9 mouse cellular contexts compared by ENCODE assay signal in the genomic region with DNA sequence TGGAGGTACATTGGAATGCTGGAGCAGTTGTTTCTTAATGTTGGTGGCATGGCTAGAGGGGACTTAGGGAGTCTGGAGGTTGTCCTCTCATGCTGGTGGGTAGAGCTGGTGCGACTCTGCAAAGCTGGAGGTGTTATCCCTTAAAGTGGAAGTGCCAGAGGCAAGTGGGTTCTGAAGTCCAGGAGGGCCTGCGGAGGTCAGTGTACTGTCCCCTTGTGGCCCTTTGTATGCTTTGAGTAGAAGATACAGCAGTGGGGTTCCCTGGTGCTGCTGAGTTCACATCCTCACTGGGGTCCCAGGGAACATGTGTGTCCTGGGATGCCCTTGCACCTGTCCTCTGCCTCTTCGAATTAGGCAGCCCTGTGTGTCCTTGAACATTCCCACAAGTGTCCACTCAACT. TPM values are rescaled to one million over a fixed set of nuclear protein-coding genes. Genes with fewer than 3 reads are reported as not detected.
DNase-seq lines count a peak whose midpoint lies in the region; ATAC-seq and TF ChIP-seq lines count a peak whose summit lies in the region.
"Had no signal": no experiment of that assay in that cellular context is flagged by ENCODE, and none has a peak within 500 bp of the region (broad histone marks: within the 10 kb centered on the region; RNA-seq: fewer than 3 reads in every experiment).

No protein-coding gene starts in this region.

- H3K27ac ChIP-seq in hindbrain, embryonic 10.5 days = peak overlapping the region; percentile 97
- H3K27ac ChIP-seq in macrophage = peak overlapping the region; percentile 55

- 36% methylated on average over 3 of the region's 3 CpGs for WGBS in hindbrain, embryonic 10.5 days
- WGBS in macrophage (ENCODE audit: missing documents) = 40% methylated on average over 3 of the region's 3 CpGs

- peak overlapping the region; percentile 92 for H3K4me3 ChIP-seq in G1E (ENCODE audit: low read depth, low read length)
- H3K4me3 ChIP-seq in hindbrain, embryonic 10.5 days = peak overlapping the region; percentile 91
- peak overlapping the region; percentile 79 for H3K4me3 ChIP-seq in macrophage (ENCODE audit: inconsistent target)

- no peaks in the 10 kb centered on the region for H3K27me3 ChIP-seq in G1E (ENCODE audit: insufficient read depth, low read length)
- H3K27me3 ChIP-seq in hindbrain, embryonic 10.5 days (ENCODE audit: insufficient read depth, poor library complexity, severe bottlenecking) = no peaks in the 10 kb centered on the region

- H3K4me1 ChIP-seq in G1E (ENCODE audit: insufficient read depth, low read depth, low read length) = peaks cover 76% of the 10 kb centered on the region
- H3K4me1 ChIP-seq in hindbrain, embryonic 10.5 days (replicated peaks) = peaks cover 74% of the 10 kb centered on the region

- TF ChIP-seq CTCF in G1E (IDR thresholded peaks at IDR 0.05; ENCODE audit: low read depth, low read length) = no peak

- H3K9me3 ChIP-seq in G1E (replicated peaks) = no peaks in the 10 kb centered on the region
- H3K9me3 ChIP-seq in hindbrain, embryonic 10.5 days = no peaks in the 10 kb centered on the region

- peaks cover 49% of the 10 kb centered on the region for H3K36me3 ChIP-seq in G1E (replicated peaks)
- no peaks in the 10 kb centered on the region for H3K36me3 ChIP-seq in hindbrain, embryonic 10.5 days
- no peaks in the 10 kb centered on the region for H3K36me3 ChIP-seq in macrophage (ENCODE audit: inconsistent target)

- ATAC-seq in G1E (ENCODE audit: extremely low read depth, insufficient number of reproducible peaks, low FRiP score, poor library complexity, severe bottlenecking) = no peak

- peak; percentile 91 for DNase-seq in heart, adult 11 months
- no peak for DNase-seq in heart, adult 8-10 months (ENCODE audit: low spot score)
- DNase-seq in G1E (ENCODE audit: low spot score) (no peak), adipocyte (ENCODE audit: low spot score) (no peak)
- no peak for DNase-seq in hindbrain, embryonic 10.5 days (ENCODE audit: low spot score)
- DNase-seq in cerebellum, adult 9-11 months = no peak
- no peak for DNase-seq in thymus, postnatal 36 days
- DNase-seq: gastrocnemius, postnatal 10 days had no signal

- H3K79me2 ChIP-seq in macrophage (ENCODE audit: inconsistent target) = peaks cover 57% of the 10 kb centered on the region

RNA-seq across cellular contexts. Expression of a gene that starts 1.1 kb away (rescaled TPM):
- total RNA-seq in heart, adult 8-10 months (2022) = 10 to 100 TPM; 13.3 to 24.1 (median 19.8) TPM
- total RNA-seq in G1E (2014; fragmentation: Nextera tagmentation) (95.3 and 105 TPM in 2 replicates), G1E (2017) (8.7 and 9.0 TPM in 2 replicates)
- polyA plus RNA-seq in G1E (2012) (118 and 121 TPM in 2 replicates), macrophage (2018) (14.1 to 16.7 TPM (median 15.1 TPM) in 3 replicates)
- polyA plus RNA-seq in hindbrain, embryonic 10.5 days (2016; fragmentation: Nextera tagmentation; extraction: Ambion mirVana) = 20.3 and 22.8 TPM in 2 replicates
- 100 to 1,000 TPM; 133 to 984 (median 197) TPM for total RNA-seq in macrophage (2018; cell fraction: chromatin; rRNA removed)
- total RNA-seq in macrophage (2018; cell fraction: cytosol; rRNA removed) = 10 to 100 TPM; 15.7 to 74.8 (median 21.9) TPM
- 100 to 1,000 TPM in 14 of 26 experiments, 10 to 100 TPM in 12; 57.3 to 320 (median 104) TPM for total RNA-seq in macrophage (2018; cell fraction: nucleus; rRNA removed)

RNA-seq across cellular contexts. Expression of a gene that starts 14.0 kb away (rescaled TPM):
- 10 to 100 TPM; 41.2 to 44.5 (median 43.4) TPM for total RNA-seq in heart, adult 8-10 months (2022)
- total RNA-seq in G1E (2014; fragmentation: Nextera tagmentation) = 121 and 133 TPM in 2 replicates
- total RNA-seq in G1E (2017) = 72.3 and 88.3 TPM in 2 replicates
- 37.4 and 39.4 TPM in 2 replicates for polyA plus RNA-seq in G1E (2012)
- 59.9 and 65.8 TPM in 2 replicates for polyA plus RNA-seq in hindbrain, embryonic 10.5 days (2016; fragmentation: Nextera tagmentation; extraction: Ambion mirVana)
- 100 to 1,000 TPM; 215 to 616 (median 362) TPM for total RNA-seq in macrophage (2018; cell fraction: chromatin; rRNA removed)
- 100 to 1,000 TPM in 12 of 26 experiments, 10 to 100 TPM in 14; 69.8 to 127 (median 94.9) TPM for total RNA-seq in macrophage (2018; cell fraction: cytosol; rRNA removed)
- 100 to 1,000 TPM; 117 to 321 (median 197) TPM for total RNA-seq in macrophage (2018; cell fraction: nucleus; rRNA removed)
- 92.5 to 126 TPM (median 111 TPM) in 3 replicates for polyA plus RNA-seq in macrophage (2018)

RNA-seq across cellular contexts. Expression of a gene that starts 41.9 kb away (rescaled TPM):
- 10 to 100 TPM; 25.0 to 33.0 (median 31.5) TPM for total RNA-seq in heart, adult 8-10 months (2022)
- 142 and 172 TPM in 2 replicates for total RNA-seq in G1E (2014; fragmentation: Nextera tagmentation)
- total RNA-seq in G1E (2017) = 8.7 and 9.9 TPM in 2 replicates
- polyA plus RNA-seq in G1E (2012) = 652 and 920 TPM in 2 replicates
- polyA plus RNA-seq in hindbrain, embryonic 10.5 days (2016; fragmentation: Nextera tagmentation; extraction: Ambion mirVana) = 109 and 119 TPM in 2 replicates
- total RNA-seq in macrophage (2018; cell fraction: chromatin; rRNA removed) = 10 to 100 TPM; 16.2 to 58.3 (median 28.0) TPM
- total RNA-seq in macrophage (2018; cell fraction: cytosol; rRNA removed) = 10 to 100 TPM; 31.9 to 49.2 (median 40.5) TPM
- 10 to 100 TPM; 19.9 to 37.9 (median 26.5) TPM for total RNA-seq in macrophage (2018; cell fraction: nucleus; rRNA removed)
- 30.3 to 61.7 TPM (median 44.0 TPM) in 3 replicates for polyA plus RNA-seq in macrophage (2018)

RNA-seq across cellular contexts. Expression of a gene that starts 42.3 kb away (rescaled TPM):
- total RNA-seq in heart, adult 8-10 months (2022) = 10 to 100 TPM; 29.8 to 37.4 (median 32.7) TPM
- total RNA-seq in G1E (2014; fragmentation: Nextera tagmentation) (122 and 192 TPM in 2 replicates), G1E (2017) (58.1 and 68.0 TPM in 2 replicates)
- polyA plus RNA-seq in G1E (2012) (285 and 325 TPM in 2 replicates), macrophage (2018) (24.5 to 68.8 TPM (median 64.2 TPM) in 3 replicates)
- 189 and 192 TPM in 2 replicates for polyA plus RNA-seq in hindbrain, embryonic 10.5 days (2016; fragmentation: Nextera tagmentation; extraction: Ambion mirVana)
- 100 to 1,000 TPM in 19 of 26 experiments, 10 to 100 TPM in 7; 70.0 to 287 (median 127) TPM for total RNA-seq in macrophage (2018; cell fraction: chromatin; rRNA removed)
- 10 to 100 TPM; 43.9 to 86.7 (median 64.5) TPM for total RNA-seq in macrophage (2018; cell fraction: cytosol; rRNA removed)
- total RNA-seq in macrophage (2018; cell fraction: nucleus; rRNA removed) = 100 to 1,000 TPM in 18 of 26 experiments, 10 to 100 TPM in 8; 82.6 to 189 (median 108) TPM

RNA-seq across cellular contexts. Expression of a gene that starts 48.9 kb away (rescaled TPM):
- total RNA-seq in heart, adult 8-10 months (2022) = under 1 TPM; 0.14 to 0.50 (median 0.20) TPM
- 1.7 and 1.8 TPM in 2 replicates for total RNA-seq in G1E (2014; fragmentation: Nextera tagmentation)
- total RNA-seq in G1E (2017) = 0.17 and 0.27 TPM in 2 replicates
- polyA plus RNA-seq in G1E (2012) = 1.6 and 1.8 TPM in 2 replicates
- 0.12 and 0.16 TPM in 2 replicates for polyA plus RNA-seq in hindbrain, embryonic 10.5 days (2016; fragmentation: Nextera tagmentation; extraction: Ambion mirVana)
- 1 to 10 TPM in 14 of 26 experiments, under 1 TPM in 11, not detected in 1; 0.54 to 2.5 (median 1.2) TPM for total RNA-seq in macrophage (2018; cell fraction: chromatin; rRNA removed)
- under 1 TPM in 7 of 26 experiments, not detected in 19; 0.05 to 0.15 (median 0.10) TPM for total RNA-seq in macrophage (2018; cell fraction: cytosol; rRNA removed)
- 1 to 10 TPM in 5 of 26 experiments, under 1 TPM in 19, not detected in 2; 0.35 to 1.8 (median 0.64) TPM for total RNA-seq in macrophage (2018; cell fraction: nucleus; rRNA removed)
- 0.15 TPM in 1 of 3 replicates, not detected in the others for polyA plus RNA-seq in macrophage (2018)
